Mouse (Mus musculus) duodenum, adult 2 months (tissue): ENCODE measurements around the gene Olfr469. TPM values are rescaled to one million over a fixed set of nuclear protein-coding genes. Genes with fewer than 3 reads are reported as not detected.

Experiments
- polyA plus RNA-seq: library from polyadenylated mRNA; depleted of rRNA; stranded (reverse); fragments of >200 nt; gene quantifications from 2 replicates; pipeline ENCODE4 v1.2.3, GENCODE M21; 2012; ENCODE audit warnings: low replicate concordance; rRNA removed

Olfr469 gene
- not detected in 2 replicates for polyA plus RNA-seq

GRCm38 (mm10) chr7:107825441-107825840, at the start of gene Olfr469:
Gene Olfr469 (minus strand): TSS chr7:107825541.

GRCm38 (mm10) chr7:107847390-107847789, 22.0 kb upstream of the Olfr469 start, which contains the start of gene Olfr470:
Gene Olfr470 (minus strand): TSS chr7:107847490.

GRCm38 (mm10) chr7:107811963-107812362, 13.4 kb downstream of the Olfr469 start, which contains the start of gene Olfr467:
Gene Olfr467 (plus strand): TSS chr7:107812263.

GRCm38 (mm10) chr7:107801108-107801507, 24.2 kb downstream of the Olfr469 start, which contains the start of gene Ovch2:
Gene Ovch2 (minus strand): TSS chr7:107801208.

Other genes with a start within 250 kb of the Olfr469 start
- gene Ppfibp2, start 230.3 kb downstream of the Olfr469 start, polyA plus RNA-seq: 6.6 and 7.9 TPM in 2 replicates
- not detected in 2 replicates for gene 5330417H12Rik, start 200.4 kb downstream of the Olfr469 start, polyA plus RNA-seq
- 0.04 TPM in 1 of 2 replicates, not detected in the other for gene Cyb5r2, start 67.5 kb downstream of the Olfr469 start, polyA plus RNA-seq
- gene Ovch2, start 24.3 kb downstream of the Olfr469 start, polyA plus RNA-seq: not detected in 2 replicates
- not detected in 2 replicates for gene Olfr467, start 13.3 kb downstream of the Olfr469 start, polyA plus RNA-seq
- not detected in 2 replicates for gene Olfr470, start 21.9 kb upstream of the Olfr469 start, polyA plus RNA-seq
- gene Olfr472, start 72.4 kb upstream of the Olfr469 start, polyA plus RNA-seq: not detected in 2 replicates
- gene Olfr473, start 104.9 kb upstream of the Olfr469 start, polyA plus RNA-seq: not detected in 2 replicates
- gene Olfr474, start 129.1 kb upstream of the Olfr469 start, polyA plus RNA-seq: not detected in 2 replicates
- not detected in 2 replicates for gene Olfr476, start 139.3 kb upstream of the Olfr469 start, polyA plus RNA-seq
- gene Olfr477, start 161.2 kb upstream of the Olfr469 start, polyA plus RNA-seq: not detected in 2 replicates
- not detected in 2 replicates for gene Olfr478, start 208.4 kb upstream of the Olfr469 start, polyA plus RNA-seq
- not detected in 2 replicates for gene Olfr479, start 225.2 kb upstream of the Olfr469 start, polyA plus RNA-seq
- not detected in 2 replicates for gene Olfr480, start 241.8 kb upstream of the Olfr469 start, polyA plus RNA-seq